Mouse (Mus musculus) WW6 (cell line): Measurements from ENCODE around the gene Krtap19-9b.
A peak's percentile ranks its signal among the peaks of the same experiment; 100 is the strongest.

Source experiments
- DNase-seq: peaks from one replicate; pipeline ENCODE4 v3.0.0-alpha.2; 2013; ENCODE audit warnings: low read depth, low spot score

Gene Krtap19-9b

GRCm38 (mm10) chr16:88932165-88932564 is at the start of gene Krtap19-9b:
Krtap19-9b (minus strand) TSS chr16:88932265.
- DNase-seq = no peak

- no peak for DNase-seq
Observed at GRCm38 (mm10) chr16:88962773-88963172, 30.7 kb upstream of the Krtap19-9b start, which contains the start of gene Krtap16-3. Krtap16-3 (minus strand) TSS chr16:88962873.

- DNase-seq = no peak
Observed at GRCm38 (mm10) chr16:88941106-88941505, 9.0 kb upstream of the Krtap19-9b start.

- DNase-seq = peak; percentile 28
Observed at GRCm38 (mm10) chr16:88938252-88938651, 6.2 kb upstream of the Krtap19-9b start.

- no peak for DNase-seq
Observed at GRCm38 (mm10) chr16:88896357-88896756, 35.7 kb downstream of the Krtap19-9b start, which contains the start of gene Krtap19-5. Krtap19-5 (minus strand) TSS chr16:88896457.

GRCm38 (mm10) chr16:88886870-88887269 is 45.2 kb downstream of the Krtap19-9b start:
- DNase-seq = no peak

- DNase-seq = no peak
Observed at GRCm38 (mm10) chr16:88884989-88885388, 47.1 kb downstream of the Krtap19-9b start, which contains the start of gene Krtap19-4. Krtap19-4 (minus strand) TSS chr16:88885089.
